In genomic region chr6:52987905-52988640, GRCm38 (mm10) we compare ENCODE assay signal across 15 mouse cellular contexts.
DNase-seq lines count a peak whose midpoint lies in the region; ATAC-seq and TF ChIP-seq lines count a peak whose summit lies in the region.
"Had no signal": no experiment of that assay in that cellular context is flagged by ENCODE, and none has a peak within 500 bp of the region (broad histone marks: within the 10 kb centered on the region; RNA-seq: fewer than 3 reads in every experiment).

No protein-coding gene starts in this region.

- H3K27ac ChIP-seq in hindbrain, embryonic 16.5 days (ENCODE audit: low read depth, low read length) = no peak overlapping the region
- no peak overlapping the region for H3K27ac ChIP-seq in hindbrain, embryonic 12.5 days
- peak overlapping the region; percentile 46; the same call in 1 of the 2 replicates for H3K27ac ChIP-seq in limb, embryonic 10.5 days
- H3K27ac ChIP-seq in limb, embryonic 13.5 days = peak overlapping the region; percentile 70
- no peak overlapping the region for H3K27ac ChIP-seq in midbrain, postnatal 0 days (ENCODE audit: low read depth, low read length)
- H3K27ac ChIP-seq: gastrocnemius, adult 2 months; hindbrain, embryonic 14.5 days had no signal

- H3K27me3 ChIP-seq in hindbrain, embryonic 16.5 days (replicated peaks; ENCODE audit: control insufficient read depth, insufficient read depth, low read length) = no peaks in the 10 kb centered on the region
- H3K27me3 ChIP-seq in hindbrain, embryonic 12.5 days = no peaks in the 10 kb centered on the region
- peaks cover 61% of the 10 kb centered on the region for H3K27me3 ChIP-seq in limb, embryonic 10.5 days (ENCODE audit: low read depth, poor library complexity, severe bottlenecking)
- peaks cover 3% of the 10 kb centered on the region; the same call in 1 of the 2 replicates for H3K27me3 ChIP-seq in limb, embryonic 13.5 days
- H3K27me3 ChIP-seq in midbrain, postnatal 0 days (ENCODE audit: insufficient read depth, low read length) = no peaks in the 10 kb centered on the region

- 81% methylated on average over 6 of the region's 6 CpGs for WGBS in hindbrain, embryonic 16.5 days
- WGBS in hindbrain, embryonic 12.5 days = 86% methylated on average over 6 of the region's 6 CpGs
- WGBS in limb, embryonic 10.5 days = 76% methylated on average over 6 of the region's 6 CpGs
- WGBS in limb, embryonic 13.5 days = 47% methylated on average over 6 of the region's 6 CpGs
- WGBS in midbrain, postnatal 0 days = 74% methylated on average over 6 of the region's 6 CpGs

- no peak overlapping the region for H3K9ac ChIP-seq in hindbrain, embryonic 16.5 days (ENCODE audit: low read depth, low read length)
- H3K9ac ChIP-seq in hindbrain, embryonic 12.5 days = no peak overlapping the region
- H3K9ac ChIP-seq in limb, embryonic 13.5 days = no peak overlapping the region
- H3K9ac ChIP-seq in midbrain, postnatal 0 days (replicated peaks; ENCODE audit: low read length, poor library complexity, severe bottlenecking) = no peak overlapping the region
- H3K9ac ChIP-seq: forebrain, postnatal 0 days; hindbrain, embryonic 14.5 days had no signal

- DNase-seq in fat pad, adult 2 months (ENCODE audit: extremely low read depth, low read depth, low spot score) = peak; percentile 42
- no peak for DNase-seq in limb, embryonic 10.5 days (ENCODE audit: low spot score)
- DNase-seq in midbrain, postnatal 0 days (ENCODE audit: low spot score) = no peak
- DNase-seq in cerebellum, adult 11 months = no peak
- DNase-seq: cerebellum, adult 11-12 months; gastrocnemius, postnatal 14 days had no signal

- no peaks in the 10 kb centered on the region for H3K9me3 ChIP-seq in hindbrain, embryonic 16.5 days (ENCODE audit: control insufficient read depth, low read length)
- H3K9me3 ChIP-seq in hindbrain, embryonic 12.5 days (replicated peaks) = no peaks in the 10 kb centered on the region
- H3K9me3 ChIP-seq in limb, embryonic 10.5 days (replicated peaks) = no peaks in the 10 kb centered on the region
- H3K9me3 ChIP-seq in limb, embryonic 13.5 days = no peaks in the 10 kb centered on the region; the same call in 1 of the 2 replicates
- no peaks in the 10 kb centered on the region for H3K9me3 ChIP-seq in midbrain, postnatal 0 days (ENCODE audit: low read length)

- no peak for TF ChIP-seq CTCF in midbrain, postnatal 0 days (IDR thresholded peaks at IDR 0.05)

- no peaks in the 10 kb centered on the region for H3K36me3 ChIP-seq in hindbrain, embryonic 16.5 days (ENCODE audit: control insufficient read depth, insufficient read depth, low read length)
- no peaks in the 10 kb centered on the region for H3K36me3 ChIP-seq in hindbrain, embryonic 12.5 days
- H3K36me3 ChIP-seq in limb, embryonic 10.5 days = no peaks in the 10 kb centered on the region
- H3K36me3 ChIP-seq in limb, embryonic 13.5 days = no peaks in the 10 kb centered on the region
- H3K36me3 ChIP-seq in midbrain, postnatal 0 days (ENCODE audit: insufficient read depth, low read length) = no peaks in the 10 kb centered on the region

- H3K4me1 ChIP-seq in hindbrain, embryonic 16.5 days (ENCODE audit: control insufficient read depth, insufficient read depth, low read depth, low read length) = no peaks in the 10 kb centered on the region
- H3K4me1 ChIP-seq in hindbrain, embryonic 12.5 days = 0 out of 2 replicates have a peak, but pooled peaks cover 4% of the 10 kb centered on the region
- peaks cover 11% of the 10 kb centered on the region for H3K4me1 ChIP-seq in limb, embryonic 10.5 days
- peaks cover 27% of the 10 kb centered on the region for H3K4me1 ChIP-seq in limb, embryonic 13.5 days
- H3K4me1 ChIP-seq in midbrain, postnatal 0 days (ENCODE audit: insufficient read depth, low read length) = no peaks in the 10 kb centered on the region

- H3K4me2 ChIP-seq in hindbrain, embryonic 16.5 days (ENCODE audit: low read length) = no peak overlapping the region
- no peak overlapping the region for H3K4me2 ChIP-seq in hindbrain, embryonic 12.5 days (replicated peaks)
- H3K4me2 ChIP-seq in limb, embryonic 13.5 days (replicated peaks) = no peak overlapping the region
- no peak overlapping the region for H3K4me2 ChIP-seq in midbrain, postnatal 0 days (ENCODE audit: low read depth, low read length, poor library complexity, severe bottlenecking)
- H3K4me2 ChIP-seq: heart, embryonic 11.5 days; hindbrain, embryonic 14.5 days had no signal

- ATAC-seq in hindbrain, embryonic 16.5 days = 0 out of 2 replicates have a peak, but pooled peaks have one; percentile 14
- ATAC-seq in hindbrain, embryonic 12.5 days (ENCODE audit: low FRiP score) = no peak
- ATAC-seq in limb, embryonic 13.5 days (ENCODE audit: low FRiP score, low read depth) = peak; percentile 57; the same call in 1 of the 2 replicates
- no peak for ATAC-seq in midbrain, postnatal 0 days (ENCODE audit: low FRiP score)
- no peak for ATAC-seq in inflammation-experienced regulatory T-cells, adult 6 months
- ATAC-seq: forebrain, embryonic 14.5 days had no signal

- H3K4me3 ChIP-seq in hindbrain, embryonic 16.5 days (ENCODE audit: low read length) = no peak overlapping the region
- no peak overlapping the region for H3K4me3 ChIP-seq in hindbrain, embryonic 12.5 days
- H3K4me3 ChIP-seq in limb, embryonic 10.5 days = no peak overlapping the region
- no peak overlapping the region for H3K4me3 ChIP-seq in limb, embryonic 13.5 days
- H3K4me3 ChIP-seq in midbrain, postnatal 0 days (ENCODE audit: low read depth, low read length) = no peak overlapping the region

Comparison
In these comparisons a context has a peak if more than half of its experiments do, and no peak if none do; other contexts are left out.
1. ATAC-seq: peak in hindbrain, embryonic 16.5 days (single experiment) and limb, embryonic 13.5 days (single experiment); none in hindbrain, embryonic 12.5 days (single experiment), midbrain, postnatal 0 days (single experiment) and inflammation-experienced regulatory T-cells, adult 6 months (single experiment).
2. H3K27ac ChIP-seq: peak in limb, embryonic 10.5 days (single experiment) and limb, embryonic 13.5 days (single experiment); none in hindbrain, embryonic 16.5 days (single experiment), hindbrain, embryonic 12.5 days (single experiment) and midbrain, postnatal 0 days (single experiment).